ENCODE assay signal across 7 mouse cellular contexts in genomic region chr5:134027316-134027966, GRCm38 (mm10).
DNase-seq lines count a peak whose midpoint lies in the region; ATAC-seq and TF ChIP-seq lines count a peak whose summit lies in the region.

No protein-coding gene starts in this region.

- peak; percentile 73; the same call in 1 of the 2 replicates for ATAC-seq in neural tube, embryonic 14.5 days (ENCODE audit: low read depth)

- H3K9ac ChIP-seq in neural tube, embryonic 14.5 days (replicated peaks; ENCODE audit: low read depth, low read length) = no peak overlapping the region

- TF ChIP-seq CTCF in left cerebral cortex, adult 2 months (IDR thresholded peaks at IDR 0.05) = no peak

- H3K27ac ChIP-seq in left cerebral cortex, adult 2 months = no peak overlapping the region
- H3K27ac ChIP-seq in neural tube, embryonic 14.5 days (ENCODE audit: low read depth, low read length) = peak overlapping the region; percentile 64

- H3K4me2 ChIP-seq in neural tube, embryonic 14.5 days (ENCODE audit: low read depth, low read length) = peak overlapping the region; percentile 26; the same call in 1 of the 2 replicates

- H3K27me3 ChIP-seq in neural tube, embryonic 14.5 days (ENCODE audit: control insufficient read depth, insufficient read depth, low read length) = no peaks in the 10 kb centered on the region

- H3K9me3 ChIP-seq in neural tube, embryonic 14.5 days (ENCODE audit: control insufficient read depth, low read length) = no peaks in the 10 kb centered on the region

- no peaks in the 10 kb centered on the region for H3K36me3 ChIP-seq in neural tube, embryonic 14.5 days (ENCODE audit: control insufficient read depth, insufficient read depth, low read length)

- intact Hi-C loops in left cerebral cortex, adult 2 months (cut with DNase I) = no loop called here

- no peak overlapping the region for H3K4me3 ChIP-seq in left cerebral cortex, adult 2 months
- no peak overlapping the region for H3K4me3 ChIP-seq in neural tube, embryonic 14.5 days (ENCODE audit: low read depth, low read length)

- peak; percentile 16 to 19 for DNase-seq in left cerebral cortex, adult 2 months (ENCODE audit: extremely low spot score in 1 of 2, low spot score in 2 of 2)
- DNase-seq in left cerebral cortex, adult 11 months (ENCODE audit: low spot score) = no peak
- DNase-seq in cerebellum, adult 9-11 months = peak; percentile 58
- DNase-seq in gastrocnemius, postnatal 10 days = peak; percentile 55
- no peak for DNase-seq in urinary bladder, postnatal 25 days (ENCODE audit: low spot score)
- no peak for DNase-seq in natural killer cell, adult 2 months (ENCODE audit: low spot score in 2 of 2)

- peaks cover 4% of the 10 kb centered on the region; the same call in 1 of the 2 replicates for H3K4me1 ChIP-seq in neural tube, embryonic 14.5 days (ENCODE audit: control insufficient read depth, insufficient read depth, low read length)

- WGBS in neural tube, embryonic 14.5 days = 12% methylated on average over 11 of the region's 11 CpGs

Comparison
In these comparisons a context has a peak if more than half of its experiments do, and no peak if none do; other contexts are left out.
1. DNase-seq: peak in left cerebral cortex, adult 2 months (2 of 2), cerebellum, adult 9-11 months (single experiment) and gastrocnemius, postnatal 10 days (single experiment); none in left cerebral cortex, adult 11 months (single experiment), urinary bladder, postnatal 25 days (single experiment) and natural killer cell, adult 2 months (0 of 2).